Mouse (Mus musculus) adrenal gland, postnatal 4 days (tissue): ENCODE measurements around the gene Yju2. TPM values are rescaled to one million over a fixed set of nuclear protein-coding genes. Genes with fewer than 3 reads are reported as not detected.
"Not testable (repeated sequence)": the region's sequence is repeated elsewhere in the genome, so short reads cannot be mapped to it uniquely, and the experiment has no call there.

ENCODE experiments used
- DNase-seq, 2 experiments: peaks; one replicate each; pipeline ENCODE4 v3.0.0; 2021 to 2022; ENCODE audit warnings: low spot score in 2 of 2, mixed read lengths in 2 of 2
- long read RNA-seq, 2 experiments: library from polyadenylated mRNA; stranded (forward); transcript quantifications; one replicate each; pipeline ENCODE4 v2.0.0; 2021
- total RNA-seq, 2 experiments: library from RNA; stranded (reverse); gene quantifications; 2 replicates each; pipeline ENCODE4 v1.2.3; 2021

Yju2 gene
- total RNA-seq: 10 to 100 TPM; 22.7 to 26.9 TPM
- long read RNA-seq, experiment 1, partial matches to known transcripts: 3 of 8 reads
- long read RNA-seq, experiment 1, other reads (novel, unspliced or antisense): 2 of 8 reads
- long read RNA-seq, experiment 2, transcript Yju2-201 (8 exons, 1,660 nt): major isoform, 19 of 35 reads
- long read RNA-seq, experiment 2, partial matches to known transcripts: 8 of 35 reads
- long read RNA-seq, experiment 2, other reads (novel, unspliced or antisense): 5 of 35 reads

- peak; percentile 80 to 86 for DNase-seq
Observed at GRCm38 (mm10) chr17:55958918-55959728, at the start of gene Yju2. TSS of gene Yju2 (plus strand) at chr17:55959099.

DNA sequence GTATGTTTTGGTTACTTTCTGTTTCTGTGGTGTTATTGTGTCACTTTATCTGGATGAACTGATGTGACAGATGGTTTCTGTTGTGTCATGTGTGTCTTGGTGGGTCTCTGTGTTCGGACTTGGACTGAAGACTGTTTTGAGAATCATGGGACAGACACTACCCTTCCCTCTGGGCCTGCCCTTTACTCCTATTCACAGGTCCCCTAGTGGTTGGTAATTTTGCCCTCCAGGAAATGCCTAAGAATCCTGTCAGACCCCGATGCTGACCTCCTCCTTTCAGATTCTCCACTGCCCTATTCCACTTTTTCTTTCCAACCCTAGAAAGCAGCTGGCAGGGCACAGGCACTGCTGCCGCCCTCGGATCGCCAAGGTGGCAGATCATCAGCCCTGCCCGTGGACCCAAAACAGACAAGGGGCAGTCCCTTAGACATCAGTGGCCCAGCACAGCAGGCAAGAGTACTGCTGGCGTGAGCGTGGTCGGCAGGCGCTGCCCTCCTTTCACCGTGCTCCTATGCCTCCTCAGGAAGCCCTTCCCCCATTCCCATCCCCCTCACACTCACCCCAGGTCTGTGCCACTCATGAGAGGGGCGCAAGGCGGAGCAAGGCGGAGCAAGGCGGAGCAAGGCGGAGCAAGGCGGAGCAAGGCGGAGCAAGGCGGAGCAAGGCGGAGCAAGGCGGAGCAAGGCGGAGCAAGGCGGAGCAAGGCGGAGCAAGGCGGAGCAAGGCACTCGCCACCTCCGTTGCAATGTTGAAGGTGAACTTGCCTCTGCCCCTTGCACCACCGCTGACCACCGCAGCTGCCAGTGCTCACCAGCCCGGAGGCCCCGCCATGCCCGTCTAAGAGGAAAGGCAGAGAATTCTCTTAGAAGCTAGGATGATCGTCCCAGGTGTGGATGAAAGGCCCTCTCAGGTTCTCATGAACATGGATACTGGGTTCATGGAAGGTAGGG is 27.1 kb upstream of the Yju2 start:
- DNase-seq: peak in 1 of 2 experiments; percentile 24

DNA sequence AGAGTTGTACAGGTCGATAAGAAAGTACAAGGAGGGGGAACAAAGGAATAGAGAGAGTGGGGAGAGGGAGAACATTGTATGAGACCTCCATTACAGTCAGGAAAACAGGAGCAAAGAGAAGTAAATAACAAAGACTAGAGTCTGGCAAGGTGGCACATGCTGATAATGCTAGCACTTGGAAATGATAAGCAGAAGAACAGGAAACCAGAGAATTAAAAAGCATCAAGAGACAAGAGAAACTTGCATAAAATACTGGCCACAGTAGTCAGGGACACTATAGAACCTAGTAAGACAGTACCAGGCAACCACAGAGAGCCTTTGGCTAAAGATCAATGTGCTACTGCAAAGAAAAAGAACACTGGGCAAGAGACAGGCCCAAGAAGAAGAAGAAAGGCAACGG is 26.3 kb upstream of the Yju2 start:
- DNase-seq: no peak

- no peak for DNase-seq
Observed at GRCm38 (mm10) chr17:55933191-55933590, 25.7 kb upstream of the Yju2 start.

DNA sequence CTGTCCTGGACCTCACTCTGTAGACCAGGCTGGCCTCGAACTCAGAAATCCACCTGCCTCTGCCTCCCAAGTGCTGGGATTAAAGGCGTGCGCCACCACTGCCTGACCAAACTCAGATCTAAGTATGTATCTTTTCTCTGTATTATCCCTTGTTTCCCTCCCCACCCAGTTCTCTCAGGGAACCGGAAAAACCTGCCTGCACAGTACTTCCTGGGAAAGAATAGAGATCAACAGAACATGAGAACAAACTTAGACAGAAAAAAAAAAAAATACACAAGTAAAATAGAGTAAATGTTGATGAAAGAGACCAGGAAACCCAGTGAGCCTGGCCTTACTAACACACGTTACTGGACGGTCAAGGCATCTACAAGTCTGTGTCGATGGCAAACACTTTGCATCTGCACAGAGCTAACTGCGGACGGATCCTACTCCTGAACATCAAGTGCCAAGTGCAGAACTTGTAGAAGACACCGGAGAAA is 14.5 kb upstream of the Yju2 start:
- DNase-seq: not testable (repeated sequence)

DNA sequence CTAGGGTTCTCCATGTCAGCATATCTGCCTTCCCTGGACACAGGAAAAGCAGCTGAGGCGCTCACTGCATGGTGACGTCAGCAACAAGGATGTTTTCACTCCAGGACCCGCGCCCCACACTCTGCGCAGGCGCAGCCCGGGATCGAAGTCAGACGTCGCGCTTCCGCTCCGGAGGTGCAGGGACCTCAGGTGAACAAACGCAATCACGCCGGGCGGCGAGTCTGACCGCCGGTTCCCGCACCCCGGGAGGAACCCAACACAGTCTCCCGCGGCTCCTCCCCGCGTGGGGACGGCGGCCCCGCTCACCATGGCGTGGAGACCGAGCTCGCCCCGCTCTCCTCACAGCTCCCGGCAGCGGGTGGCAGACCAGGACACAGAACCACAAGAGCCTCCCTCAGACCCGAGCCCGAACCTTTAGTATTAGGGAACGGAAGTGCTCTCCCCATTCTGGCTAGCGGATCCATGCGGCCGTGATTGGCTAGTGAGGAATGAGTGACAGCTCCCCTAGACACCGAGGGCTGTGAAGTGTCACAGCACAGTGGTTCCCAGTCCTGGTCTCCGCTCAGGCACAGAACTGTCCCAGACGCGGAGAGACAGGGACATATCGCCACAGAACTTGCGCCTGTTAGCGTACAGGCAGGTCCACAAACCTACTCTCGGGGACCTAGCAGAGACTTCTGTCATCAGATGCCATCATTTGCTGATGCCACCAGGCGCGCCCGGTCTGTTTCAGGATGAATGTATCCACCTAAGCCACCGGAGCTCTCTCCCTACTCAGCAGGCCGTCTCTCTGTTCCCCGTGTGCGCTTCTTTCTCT is 13.8 kb upstream of the Yju2 start:
- peak; percentile 78 to 81 for DNase-seq

GRCm38 (mm10) chr17:55945696-55946095 is 13.2 kb upstream of the Yju2 start:
- no peak for DNase-seq

DNA sequence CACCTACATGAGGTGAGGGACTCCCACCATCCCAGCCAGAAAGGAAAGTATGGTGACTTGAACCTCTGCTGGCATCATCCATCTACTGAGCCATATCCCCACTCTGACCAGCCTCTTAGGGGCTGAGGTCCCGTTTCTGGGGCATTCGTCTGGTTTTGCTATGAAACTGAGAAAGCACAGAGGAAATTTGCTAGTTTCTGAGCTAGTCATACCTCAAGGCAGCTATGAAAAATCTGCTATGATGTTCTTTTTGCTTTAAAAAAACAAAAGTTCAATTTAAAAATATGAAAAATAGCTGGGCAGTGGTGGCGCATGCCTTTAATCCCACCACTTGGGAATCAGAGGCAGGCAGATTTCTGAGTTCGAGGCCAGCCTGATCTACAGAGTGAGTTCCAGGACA is 10.3 kb upstream of the Yju2 start:
- DNase-seq: no peak

- DNase-seq: no peak
Observed at GRCm38 (mm10) chr17:55949400-55949799, 9.5 kb upstream of the Yju2 start, which contains the start of gene Zfp119b. TSS of gene Zfp119b (minus strand) at chr17:55949500.

GRCm38 (mm10) chr17:55950601-55951000 is 8.3 kb upstream of the Yju2 start:
- DNase-seq: no peak

GRCm38 (mm10) chr17:55952041-55952440 is 6.9 kb upstream of the Yju2 start:
- DNase-seq: no peak

DNA sequence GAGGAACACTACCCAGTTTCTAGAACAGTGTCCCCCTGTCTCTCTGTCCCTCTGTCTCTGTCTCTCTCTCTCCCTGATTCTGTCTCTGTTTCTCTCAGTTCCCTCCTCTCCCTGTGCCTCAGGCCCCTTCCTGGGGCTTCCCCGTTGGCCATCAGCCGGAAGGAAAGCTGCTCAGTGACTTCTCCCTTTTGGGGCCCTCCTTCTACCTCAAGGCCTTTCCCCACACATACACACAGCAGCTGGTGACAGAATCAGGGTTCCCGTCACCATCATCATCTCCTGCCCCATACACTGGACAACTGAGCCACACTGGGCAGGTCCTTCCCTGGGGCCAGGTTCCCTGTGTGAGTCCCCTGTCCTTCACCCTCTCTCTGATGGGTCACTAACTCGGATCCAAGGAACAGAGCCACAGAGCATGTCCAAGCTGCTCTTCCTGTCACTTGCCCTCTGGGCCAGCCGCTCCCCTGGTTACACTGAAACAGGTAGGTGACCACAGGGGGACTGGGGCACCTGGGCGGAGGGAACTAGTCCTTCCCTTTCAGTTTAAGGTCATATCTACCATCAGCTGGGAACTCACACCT is 6.4 kb upstream of the Yju2 start, which contains the start of gene Ebi3:
Ebi3 (plus strand) TSS at position 194 of the 581 bp plus-strand sequence.
- peak in 1 of 2 experiments; percentile 1 for DNase-seq

- peak in 1 of 2 experiments; percentile 2 for DNase-seq
Observed at GRCm38 (mm10) chr17:55953751-55954150, 5.1 kb upstream of the Yju2 start.

DNA sequence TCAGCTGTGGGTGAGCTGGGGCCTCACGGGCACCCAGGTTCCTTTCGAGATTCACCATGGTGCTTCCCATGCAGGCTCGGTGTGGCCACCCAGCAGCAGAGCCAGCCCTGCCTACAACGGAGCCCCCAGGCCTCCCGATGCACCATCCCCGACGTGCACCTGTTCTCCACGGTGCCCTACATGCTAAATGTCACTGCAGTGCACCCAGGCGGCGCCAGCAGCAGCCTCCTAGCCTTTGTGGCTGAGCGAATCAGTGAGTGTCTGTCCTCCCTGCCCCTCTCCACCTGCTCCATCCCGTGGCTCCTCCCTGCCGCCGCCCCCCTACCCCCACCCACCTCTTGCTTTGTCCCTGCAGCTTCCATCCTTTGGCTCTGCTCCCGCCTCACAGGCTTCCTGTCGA is 4.7 kb upstream of the Yju2 start:
- peak in 1 of 2 experiments; percentile 1 for DNase-seq

DNA sequence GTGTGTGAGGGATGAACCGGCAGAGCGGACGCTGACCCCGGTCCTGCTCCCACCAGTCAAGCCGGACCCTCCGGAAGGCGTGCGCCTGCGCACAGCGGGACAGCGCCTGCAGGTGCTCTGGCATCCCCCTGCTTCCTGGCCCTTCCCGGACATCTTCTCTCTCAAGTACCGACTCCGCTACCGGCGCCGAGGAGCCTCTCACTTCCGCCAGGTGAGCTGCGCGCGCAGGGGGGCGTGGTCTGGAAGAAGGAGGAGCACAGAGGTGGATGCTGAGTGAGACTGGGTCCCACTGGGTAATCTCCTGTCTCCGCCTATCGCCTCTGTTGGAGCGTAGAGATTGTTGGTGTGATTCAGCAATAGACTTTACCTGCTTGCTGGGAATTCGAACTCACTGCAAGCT is 2.8 kb upstream of the Yju2 start:
- peak; percentile 3 to 6 for DNase-seq

- DNase-seq: peak; percentile 2 to 3
Observed at GRCm38 (mm10) chr17:55956591-55956990, 2.3 kb upstream of the Yju2 start.

GRCm38 (mm10) chr17:55957168-55957567 is 1.7 kb upstream of the Yju2 start:
- DNase-seq: peak; percentile 33 to 60

GRCm38 (mm10) chr17:55957726-55958583 is 944 bp upstream of the Yju2 start:
- peak in 1 of 2 experiments; percentile 2 for DNase-seq

DNA sequence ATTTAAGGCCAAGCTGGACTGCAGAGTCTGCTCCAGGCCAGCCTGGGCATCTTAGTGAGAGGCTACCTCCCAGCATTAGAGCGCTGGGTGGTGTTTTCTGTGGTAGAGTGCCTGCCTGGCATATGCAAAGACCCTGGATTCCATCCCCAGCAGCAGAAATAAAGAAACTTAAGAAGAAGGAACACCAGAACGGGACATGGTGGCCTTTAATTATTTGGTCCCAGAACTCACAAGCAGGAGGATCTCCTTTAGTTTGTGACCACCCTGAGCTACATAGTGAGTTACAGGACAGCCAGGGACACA is 364 bp upstream of the Yju2 start:
- DNase-seq: no peak
